Mouse (Mus musculus) forebrain, embryonic 14.5 days (tissue): ENCODE results near the gene Acsm3. TPM values are rescaled to one million over a fixed set of nuclear protein-coding genes. Genes with fewer than 3 reads are reported as not detected.
A peak's percentile ranks its signal among the peaks of the same experiment; 100 is the strongest.
"Not testable (repeated sequence)": the region's sequence is repeated elsewhere in the genome, so short reads cannot be mapped to it uniquely, and the experiment has no call there.

Experiments used
- ATAC-seq: fragments of 200-750 bp; cut with Nextera tagmentation; 2 replicates; pipeline ENCODE4 v1.8.0; 2017; ENCODE audit warnings: mild to moderate bottlenecking, moderate library complexity
- DNase-seq: peaks from one replicate; pipeline ENCODE4 v3.0.0-alpha.2; 2015; ENCODE audit warnings: low spot score
- H3K27ac ChIP-seq: fragments of 300-500 bp; sonication (generic); 2 replicates; pipeline ENCODE4 v1.5.1; 2014; ENCODE audit warnings: low read depth, mild to moderate bottlenecking, control low read depth, low read length, moderate library complexity
- H3K27me3 ChIP-seq: fragments of 300-500 bp; sonication (generic); replicated peaks from 2 replicates; pipeline ENCODE4 v1.6.1; 2014; ENCODE audit warnings: low read length, control low read depth, mixed read lengths; ENCODE audit not compliant: control insufficient read depth, insufficient read depth
- H3K36me3 ChIP-seq: fragments of 300-500 bp; sonication (generic); 2 replicates; pipeline ENCODE4 v1.6.1; 2014; ENCODE audit warnings: low read length, control low read depth; ENCODE audit not compliant: control insufficient read depth, insufficient read depth
- H3K4me1 ChIP-seq: fragments of 300-500 bp; sonication (generic); 2 replicates; pipeline ENCODE4 v1.6.1; 2014; ENCODE audit warnings: antibody characterized with exemption, low read length, control low read depth; ENCODE audit not compliant: control insufficient read depth, insufficient read depth
- H3K4me2 ChIP-seq: fragments of 300-500 bp; sonication (generic); 2 replicates; pipeline ENCODE4 v1.6.1; 2014; ENCODE audit warnings: mild to moderate bottlenecking, control low read depth, low read length
- H3K4me3 ChIP-seq: fragments of 300-500 bp; sonication (generic); 2 replicates; pipeline ENCODE4 v1.5.1; 2014; ENCODE audit warnings: low read depth, low read length, control low read depth
- H3K9ac ChIP-seq: fragments of 300-500 bp; sonication (generic); 2 replicates; pipeline ENCODE4 v1.6.1; 2014; ENCODE audit warnings: mild to moderate bottlenecking, low read length, control low read depth, moderate library complexity
- H3K9me3 ChIP-seq: fragments of 300-500 bp; sonication (generic); replicated peaks from 2 replicates; pipeline ENCODE4 v1.6.1; 2016; ENCODE audit warnings: low read length, control low read depth, mixed read lengths; ENCODE audit not compliant: control insufficient read depth
- WGBS: fragments of 180-500 bp; shearing (Covaris S2); extraction: QIAGEN DNeasy Blood & Tissue Kit; methylation state at CpG from one replicate; pipeline ENCODE4 v1.1.7; 2014; 5-methylcytosine and 5-hydroxymethylcytosine counted together
- polyA plus RNA-seq: library from polyadenylated mRNA; unstranded; fragments of >200 nt; fragmentation: Nextera tagmentation; extraction: Ambion mirVana; gene quantifications from 2 replicates; pipeline ENCODE4 v1.2.1, GENCODE M21; 2014

The Acsm3 gene
- polyA plus RNA-seq, result 0.30 TPM in 1 of 2 replicates, not detected in the other

GRCm38 (mm10) chr7:119760527-119760951, at the start of gene Acsm3:
Gene Acsm3, plus strand, starts transcription at chr7:119760923.
- no peak within 1 kb of the TSS for H3K4me3 ChIP-seq
- H3K36me3 ChIP-seq, result no peaks in the 10 kb centered on the region
- DNase-seq, result no peak
- ATAC-seq, result no peak
- H3K9ac ChIP-seq, result no peak within 1 kb of the TSS
- H3K9me3 ChIP-seq, result no peaks in the 10 kb centered on the region
- WGBS, result 89% methylated on average over 11 of the region's 11 CpGs
- no peaks in the 10 kb centered on the region for H3K27me3 ChIP-seq
- H3K27ac ChIP-seq, result no peak within 1 kb of the TSS
- no peaks in the 10 kb centered on the region for H3K4me1 ChIP-seq
- H3K4me2 ChIP-seq, result no peak within 1 kb of the TSS

- 94% methylated on average over 7 of the region's 7 CpGs for WGBS
- Histone ChIP-seq H3K9me3 (no peaks in the 10 kb centered on the region), H3K4me1 (no peaks in the 10 kb centered on the region), H3K9ac (no peak overlapping the region), H3K36me3 (peaks cover 35% of the 10 kb centered on the region), H3K4me2 (no peak overlapping the region), H3K27me3 (no peaks in the 10 kb centered on the region), H3K27ac (no peak overlapping the region), H3K4me3 (no peak overlapping the region)
- DNase-seq, result no peak
- no peak for ATAC-seq
These were observed 46.6 kb upstream of the Acsm3 start for GRCm38 (mm10) chr7:119714111-119714510.

GRCm38 (mm10) chr7:119720253-119720946, 40.3 kb upstream of the Acsm3 start, which contains the start of gene Thumpd1:
Gene Thumpd1, minus strand, starts transcription at chr7:119720798.
- no peaks in the 10 kb centered on the region for H3K27me3 ChIP-seq
- H3K4me3 ChIP-seq, result peak within 1 kb of the TSS; percentile 90
- peaks cover 31% of the 10 kb centered on the region for H3K36me3 ChIP-seq
- under 1% methylated on average over 60 of the region's 60 CpGs for WGBS
- H3K4me1 ChIP-seq, result 0 out of 2 replicates have a peak, but pooled peaks cover 3% of the 10 kb centered on the region
- peak within 1 kb of the TSS; percentile 77 for H3K9ac ChIP-seq
- DNase-seq, result peak; percentile 97
- peak within 1 kb of the TSS; percentile 73 for H3K4me2 ChIP-seq
- no peaks in the 10 kb centered on the region for H3K9me3 ChIP-seq
- peak within 1 kb of the TSS; percentile 33; the same call in 1 of the 2 replicates for H3K27ac ChIP-seq
- ATAC-seq, result peak; percentile 98

GRCm38 (mm10) chr7:119720947-119721310, 39.8 kb upstream of the Acsm3 start:
- ATAC-seq (peak; percentile 41), DNase-seq (no peak)
- peak overlapping the region; percentile 73 for H3K4me2 ChIP-seq
- 0 out of 2 replicates have a peak, but pooled peaks cover 3% of the 10 kb centered on the region for H3K4me1 ChIP-seq
- H3K9me3 ChIP-seq, result no peaks in the 10 kb centered on the region
- no peaks in the 10 kb centered on the region for H3K27me3 ChIP-seq
- H3K36me3 ChIP-seq, result peaks cover 25% of the 10 kb centered on the region
- H3K9ac ChIP-seq, result peak overlapping the region; percentile 77
- peak overlapping the region; percentile 90 for H3K4me3 ChIP-seq
- no peak overlapping the region; the same call in 1 of the 2 replicates for H3K27ac ChIP-seq
- 17% methylated on average over 8 of the region's 8 CpGs for WGBS

GRCm38 (mm10) chr7:119727621-119728020, 33.1 kb upstream of the Acsm3 start:
- H3K4me2 ChIP-seq, result no peak overlapping the region
- WGBS, result 93% methylated on average over 2 of the region's 2 CpGs
- DNase-seq, result no peak
- no peaks in the 10 kb centered on the region for H3K36me3 ChIP-seq
- no peak overlapping the region for H3K4me3 ChIP-seq
- no peaks in the 10 kb centered on the region for H3K4me1 ChIP-seq
- no peaks in the 10 kb centered on the region for H3K27me3 ChIP-seq
- H3K27ac ChIP-seq, result no peak overlapping the region
- ATAC-seq, result no peak
- no peaks in the 10 kb centered on the region for H3K9me3 ChIP-seq
- no peak overlapping the region for H3K9ac ChIP-seq

- not testable (repeated sequence) for H3K4me2 ChIP-seq, ATAC-seq, H3K36me3 ChIP-seq, H3K9ac ChIP-seq, H3K27me3 ChIP-seq, H3K9me3 ChIP-seq, H3K4me1 ChIP-seq, H3K27ac ChIP-seq, H3K4me3 ChIP-seq
- DNase-seq, result peak; percentile 19
- 86% methylated on average over 4 of the region's 4 CpGs for WGBS
These were observed 29.5 kb upstream of the Acsm3 start for GRCm38 (mm10) chr7:119731262-119731661.

GRCm38 (mm10) chr7:119738877-119739276, 21.8 kb upstream of the Acsm3 start:
- ATAC-seq (no peak), DNase-seq (no peak)
- no peaks in the 10 kb centered on the region for H3K4me1 ChIP-seq
- no peak overlapping the region for H3K4me2 ChIP-seq
- H3K36me3 ChIP-seq, result no peaks in the 10 kb centered on the region
- H3K27ac ChIP-seq, result no peak overlapping the region
- 91% methylated on average over 2 of the region's 2 CpGs for WGBS
- no peaks in the 10 kb centered on the region for H3K9me3 ChIP-seq
- H3K27me3 ChIP-seq, result no peaks in the 10 kb centered on the region
- no peak overlapping the region for H3K9ac ChIP-seq
- no peak overlapping the region for H3K4me3 ChIP-seq

- ATAC-seq, result peak; percentile 83
- Histone ChIP-seq H3K4me2 (peak overlapping the region; percentile 40), H3K4me3 (peak overlapping the region; percentile 30), H3K9ac (peak overlapping the region; percentile 47; the same call in 1 of the 2 replicates)
- WGBS, result 0% methylated on average over 22 of the region's 44 CpGs
- not testable (repeated sequence) for H3K9me3 ChIP-seq, H3K27ac ChIP-seq, H3K36me3 ChIP-seq, H3K4me1 ChIP-seq, H3K27me3 ChIP-seq
- DNase-seq, result peak; percentile 7
These were observed 20.8 kb upstream of the Acsm3 start for GRCm38 (mm10) chr7:119739798-119740468.

- no peak overlapping the region for H3K4me3 ChIP-seq
- peak overlapping the region; percentile 35 for H3K4me2 ChIP-seq
- no peak overlapping the region for H3K9ac ChIP-seq
These were observed 16.4 kb upstream of the Acsm3 start for GRCm38 (mm10) chr7:119744321-119744720.

More at GRCm38 (mm10) chr7:119744321-119744720, 16.4 kb upstream of the Acsm3 start:
- Histone ChIP-seq H3K36me3 (no peaks in the 10 kb centered on the region), H3K27ac (no peak overlapping the region), H3K27me3 (no peaks in the 10 kb centered on the region), H3K9me3 (no peaks in the 10 kb centered on the region), H3K4me1 (no peaks in the 10 kb centered on the region)
- ATAC-seq, result no peak
- 13% methylated on average over 34 of the region's 34 CpGs for WGBS
- peak; percentile 15 for DNase-seq
